Mouse (Mus musculus): Measurements from ENCODE around the gene Syt12.

GRCm38 (mm10) chr19:4474739-4475138, 2.5 kb downstream of the Syt12 start:
- no peak for TF ChIP-seq GATA1 (IDR thresholded peaks at IDR 0.05; ENCODE audit: borderline replicate concordance, low read length)
- TF ChIP-seq CTCF (IDR thresholded peaks at IDR 0.05; ENCODE audit: low read depth, low read length) = no peak

All from G1E (cell line).